Mouse (Mus musculus): ENCODE results near the gene Ddx56.
A peak's percentile ranks its signal among the peaks of the same experiment; 100 is the strongest.

GRCm38 (mm10) chr11:6291401-6292115, 24.0 kb upstream of the Ddx56 start, which contains the start of gene Ogdh:
- TF ChIP-seq CTCF (IDR thresholded peaks at IDR 0.05; ENCODE audit: extremely low read depth, insufficient read depth, insufficient read length, insufficient replicate concordance) (no peak), POLR2A (IDR thresholded peaks at IDR 0.05; ENCODE audit: low read depth, low read length) (peak; percentile 58; the same call in 1 of the 2 replicates)
